Mouse (Mus musculus): ENCODE measurements around the gene Pakap.

DNA sequence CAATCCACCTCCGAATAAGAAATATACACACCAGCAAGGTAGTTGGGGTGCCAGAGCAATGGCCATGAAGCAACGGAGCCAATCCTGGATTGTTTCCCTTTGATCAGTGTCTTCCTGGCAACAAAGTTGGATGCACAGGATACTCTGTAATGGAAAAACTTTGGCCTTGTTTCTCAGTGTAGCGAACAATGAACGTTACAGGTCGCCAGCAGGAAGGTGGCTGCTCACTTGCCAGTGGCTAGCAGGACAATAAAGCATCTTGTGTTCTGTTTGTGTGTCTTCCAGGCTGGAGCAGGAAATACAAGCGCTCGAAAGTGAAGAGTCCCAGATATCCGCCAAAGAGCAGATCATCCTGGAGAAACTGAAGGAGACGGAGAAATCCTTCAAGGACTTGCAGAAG lies 120.2 kb downstream of the Pakap start:
- TF ChIP-seq CTCF (IDR thresholded peaks at IDR 0.05; ENCODE audit: low read depth) (no peak), EP300 (IDR thresholded peaks at IDR 0.05; ENCODE audit: low read depth) (no peak)

Measured in liver, embryonic 14.5 days (tissue).